Mouse (Mus musculus) naive thymus-derived CD4-positive, alpha-beta T cell, adult 2 months (primary cell): ENCODE measurements around the gene P3h2.

Experiments used
- DNase-seq: peaks from one replicate; pipeline ENCODE4 v3.0.0-alpha.2; 2011; ENCODE audit warnings: low read depth

Gene P3h2

DNA sequence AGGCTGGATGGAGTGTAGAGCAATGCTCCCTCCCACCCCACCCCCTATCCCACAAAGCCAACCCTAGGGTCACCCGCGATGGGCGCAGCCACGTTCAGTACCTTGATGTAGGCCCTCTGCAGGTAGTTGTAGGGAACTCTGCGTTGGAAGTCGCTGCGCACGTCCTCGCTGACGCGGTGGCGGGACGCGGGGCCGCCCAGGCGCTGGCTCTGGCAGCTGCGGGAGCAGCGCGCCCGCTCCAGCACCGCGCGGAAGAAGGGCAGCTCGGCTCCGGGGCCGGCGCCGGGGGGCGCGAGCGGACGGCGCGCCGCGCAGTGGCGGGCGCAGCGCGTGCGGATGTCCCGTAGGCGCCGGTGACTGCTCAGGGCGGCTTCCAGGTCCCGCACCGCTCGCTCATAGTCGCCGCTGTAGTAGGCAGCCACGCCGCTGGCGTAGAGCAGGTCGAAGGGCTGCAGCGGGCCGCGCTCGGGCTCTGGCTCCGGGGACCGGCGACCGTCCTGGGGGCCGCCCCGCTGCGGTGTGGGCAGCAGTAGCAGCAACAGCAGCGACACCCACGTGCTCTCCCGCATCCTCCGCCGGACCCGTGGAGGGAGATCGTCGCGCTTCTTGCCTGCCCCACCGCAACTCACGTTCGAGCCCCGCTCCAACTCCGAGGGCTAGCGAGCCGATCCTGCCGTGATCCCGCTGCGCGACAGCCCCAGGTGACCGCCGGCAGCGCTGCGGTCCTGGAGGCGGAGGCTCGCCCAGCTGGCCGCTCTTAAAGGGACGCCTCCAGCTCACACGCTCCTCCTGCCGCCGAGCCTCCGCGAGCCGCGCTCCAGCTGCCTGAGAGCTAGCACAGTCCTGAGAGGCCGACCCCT, at the start of gene P3h2:
Gene P3h2 (minus strand): TSS at position 670 of the 860 bp plus-strand sequence.
- no peak for DNase-seq

DNA sequence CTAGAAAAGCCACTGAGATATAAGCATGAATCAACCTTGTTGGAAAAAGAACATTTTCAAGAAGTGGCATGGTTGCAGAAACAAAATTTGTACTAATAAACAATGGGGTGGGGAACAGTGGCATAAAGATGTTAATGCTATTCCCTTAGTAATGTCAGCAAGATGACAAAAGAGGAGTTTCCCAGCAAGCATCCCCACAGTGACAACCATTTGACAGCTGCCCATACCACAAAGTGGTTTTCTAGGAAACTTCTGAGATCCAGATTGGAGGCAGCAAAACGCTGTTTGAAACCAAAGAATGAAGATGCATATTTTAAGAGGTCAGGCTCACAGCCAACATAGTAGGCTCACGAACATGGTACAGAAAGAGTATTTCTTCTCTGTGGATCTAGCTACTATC, 46.7 kb upstream of the P3h2 start:
- no peak for DNase-seq

DNA sequence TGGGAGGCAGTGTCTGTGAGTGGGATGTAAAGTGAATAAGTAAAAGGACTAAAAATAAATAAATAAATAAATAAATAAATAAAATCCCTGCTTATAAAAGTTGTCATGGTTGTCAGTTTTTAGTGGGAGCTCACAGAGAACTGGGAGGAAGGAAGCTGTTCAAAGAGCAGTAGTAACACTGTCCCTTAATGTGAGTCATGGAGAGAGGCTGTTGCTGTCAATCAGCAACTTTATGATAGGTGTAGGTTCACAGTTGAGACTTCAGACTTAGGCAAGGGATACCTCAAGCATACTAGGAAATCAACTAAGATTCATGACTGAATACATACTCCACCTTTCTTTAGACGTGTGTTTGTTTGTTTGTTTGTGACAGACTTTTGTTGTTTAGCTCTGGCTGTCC, 45.4 kb upstream of the P3h2 start:
- no peak for DNase-seq

DNA sequence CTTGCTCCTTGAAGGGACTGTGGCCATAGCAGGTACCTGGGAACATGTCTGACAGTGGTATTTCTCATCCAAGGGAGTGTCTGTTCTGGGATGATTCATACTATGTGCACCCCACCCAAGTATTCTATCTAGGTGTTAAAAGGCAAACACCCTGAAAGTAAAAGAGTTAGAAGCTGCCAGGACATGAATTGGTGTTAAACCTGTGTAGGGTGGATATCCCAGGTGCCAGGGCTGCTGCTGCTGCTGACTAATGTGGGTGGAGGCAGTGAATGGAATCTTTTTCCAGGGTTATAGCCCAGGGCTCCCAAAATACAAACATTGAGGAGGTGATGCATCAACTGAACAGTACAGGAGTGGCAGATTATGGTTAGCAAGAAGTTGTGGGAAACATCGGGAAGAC, 41.3 kb upstream of the P3h2 start:
- no peak for DNase-seq

DNA sequence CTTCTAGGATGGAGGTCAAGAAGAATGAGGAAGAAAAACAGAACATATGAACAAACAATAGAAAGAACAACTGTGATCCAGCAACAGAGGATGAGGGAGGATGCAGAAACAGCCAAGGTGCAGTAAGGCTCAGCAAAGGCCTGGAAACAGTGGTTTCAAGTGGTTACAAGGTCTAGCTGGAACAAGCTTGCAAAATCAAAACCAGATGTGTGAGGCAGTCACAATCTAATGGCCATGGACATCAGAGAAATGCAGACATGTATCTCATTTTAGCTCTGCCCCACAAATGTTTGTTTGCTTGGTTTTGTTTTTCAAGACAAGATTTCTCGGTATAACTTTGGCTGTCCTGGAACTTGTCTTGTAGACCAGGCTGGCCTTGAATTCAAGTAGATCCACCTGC, 25.5 kb upstream of the P3h2 start:
- no peak for DNase-seq

DNA sequence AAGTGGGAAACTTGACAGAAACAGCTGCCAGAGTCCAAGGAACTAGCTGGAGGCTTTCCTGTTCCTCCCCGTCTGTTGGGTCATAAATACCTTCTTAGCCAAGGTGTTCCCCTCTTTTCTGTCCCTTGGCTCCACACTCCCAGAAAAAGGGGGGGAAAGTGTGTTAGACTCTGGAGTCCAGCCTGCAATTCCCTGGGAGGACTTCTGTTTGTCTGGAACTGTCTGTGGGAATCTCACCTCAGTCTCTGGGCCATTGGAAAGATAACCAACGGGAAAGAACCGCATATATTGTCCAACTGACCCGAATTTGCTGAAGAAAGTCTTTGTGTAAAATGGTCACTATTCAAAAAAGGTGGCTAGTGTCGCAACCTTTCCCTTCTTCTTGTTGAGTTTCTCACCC, 1.0 kb upstream of the P3h2 start:
- DNase-seq = no peak

DNA sequence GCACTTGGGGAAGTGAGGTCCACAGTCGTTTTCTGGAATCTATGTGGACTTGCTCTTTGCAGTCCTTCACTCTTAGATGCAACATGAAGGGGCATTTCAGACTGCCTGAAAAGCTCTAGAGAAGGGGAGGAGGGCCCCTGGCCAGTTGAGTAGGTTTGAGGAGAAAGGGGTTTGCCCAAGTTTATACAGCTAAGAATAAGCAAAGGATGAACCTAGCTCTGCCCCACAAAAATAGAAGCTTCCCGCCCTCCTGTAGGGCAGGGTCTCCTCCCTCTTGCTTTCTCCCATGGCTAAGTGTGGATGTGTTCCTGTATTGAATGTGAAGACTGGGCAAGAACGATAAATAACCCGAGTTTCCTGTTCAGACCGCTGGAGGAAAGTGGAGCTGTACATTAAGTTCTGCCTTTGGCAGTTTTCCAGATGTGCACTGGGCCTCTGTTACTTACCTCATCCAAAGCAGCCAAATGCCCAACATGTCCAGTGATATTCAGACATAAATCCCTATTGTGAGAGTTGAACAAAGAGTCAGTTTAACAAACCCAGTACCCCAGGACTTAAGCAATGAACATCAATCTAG, 545 bp upstream of the P3h2 start:
- no peak for DNase-seq

DNA sequence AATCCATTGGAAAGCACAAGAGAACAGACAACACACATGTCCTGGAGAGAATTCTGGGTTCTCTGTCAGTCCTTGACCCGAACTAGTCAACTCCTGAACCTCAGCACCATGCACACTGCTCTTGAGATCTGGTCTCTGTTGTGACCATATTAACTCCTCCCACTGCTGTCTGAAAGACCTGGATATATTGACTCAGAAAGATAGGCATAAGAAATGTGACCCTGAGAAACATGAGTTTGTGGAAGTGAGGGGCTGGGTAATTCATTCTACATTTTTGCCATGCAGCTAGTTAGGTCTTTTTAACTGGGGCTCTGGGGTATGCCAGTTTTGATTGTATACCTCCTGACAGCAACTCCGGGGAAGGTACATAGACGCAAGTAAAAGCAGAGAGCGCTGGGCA, 1.3 kb downstream of the P3h2 start:
- no peak for DNase-seq

DNA sequence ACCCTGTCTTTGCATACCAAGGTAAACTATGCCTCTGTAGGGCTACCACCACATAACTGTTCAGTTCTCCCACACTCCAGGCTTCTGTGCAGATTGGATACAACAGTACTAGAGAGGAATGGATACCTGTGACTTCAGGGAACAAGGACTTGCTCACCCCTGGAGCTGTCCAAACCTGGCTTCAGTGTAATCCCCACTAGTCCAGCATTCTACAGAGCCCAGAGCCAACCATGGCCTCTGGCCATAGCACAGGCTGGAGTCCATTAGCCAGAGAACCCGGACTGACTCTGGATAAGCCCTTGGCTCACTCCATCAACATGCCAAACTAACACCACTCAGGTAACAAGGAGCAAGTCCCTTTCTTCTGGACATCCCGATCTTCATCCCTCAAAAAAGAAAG, 2.7 kb downstream of the P3h2 start:
- no peak for DNase-seq

DNA sequence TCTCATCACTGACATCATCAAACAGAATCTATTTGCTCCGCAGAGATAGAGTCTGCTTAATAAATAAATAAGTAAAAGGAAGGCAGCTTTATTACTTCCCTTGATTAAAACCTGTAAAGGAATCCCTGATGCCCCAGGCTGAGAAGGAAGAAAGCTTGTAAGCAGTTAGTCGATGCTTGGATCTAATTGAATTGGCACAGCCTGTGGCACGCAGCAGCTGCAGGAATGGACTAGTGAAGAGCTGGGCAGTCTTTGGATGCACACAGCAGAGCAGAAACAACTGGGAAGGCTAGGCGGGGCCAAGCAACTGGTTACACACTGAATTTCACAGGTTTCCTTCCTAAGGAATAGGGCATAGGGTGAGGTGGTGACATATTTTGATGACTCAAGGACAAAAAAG, 5.4 kb downstream of the P3h2 start:
- no peak for DNase-seq

DNA sequence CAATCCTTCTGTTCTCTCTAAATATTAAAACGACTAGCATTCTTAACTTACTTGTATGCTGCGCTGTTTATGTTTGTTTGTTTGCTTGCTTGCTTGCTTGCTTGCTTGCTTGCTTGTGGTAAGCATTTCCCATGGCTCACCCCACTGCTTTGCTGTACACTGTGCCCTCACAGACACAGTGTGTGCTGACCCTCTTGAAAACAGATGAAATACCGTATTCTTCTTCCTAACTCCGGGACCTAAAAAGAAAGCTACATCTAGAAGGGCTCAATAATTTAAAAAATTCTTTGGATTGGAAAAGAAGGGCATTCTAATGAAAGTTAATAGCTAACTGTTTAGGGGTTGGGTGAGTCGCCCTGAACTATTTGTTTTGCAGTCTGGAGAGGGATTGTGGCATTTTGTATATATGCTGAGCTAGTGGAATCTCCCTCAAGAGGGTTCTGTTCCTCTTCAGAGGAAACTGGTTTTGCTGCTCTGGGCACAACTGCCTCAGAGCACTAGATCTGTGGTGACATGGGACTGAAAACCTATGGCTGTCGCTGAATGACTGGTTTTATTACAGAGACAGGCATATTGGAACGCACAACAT, 9.8 kb downstream of the P3h2 start:
- no peak for DNase-seq

DNA sequence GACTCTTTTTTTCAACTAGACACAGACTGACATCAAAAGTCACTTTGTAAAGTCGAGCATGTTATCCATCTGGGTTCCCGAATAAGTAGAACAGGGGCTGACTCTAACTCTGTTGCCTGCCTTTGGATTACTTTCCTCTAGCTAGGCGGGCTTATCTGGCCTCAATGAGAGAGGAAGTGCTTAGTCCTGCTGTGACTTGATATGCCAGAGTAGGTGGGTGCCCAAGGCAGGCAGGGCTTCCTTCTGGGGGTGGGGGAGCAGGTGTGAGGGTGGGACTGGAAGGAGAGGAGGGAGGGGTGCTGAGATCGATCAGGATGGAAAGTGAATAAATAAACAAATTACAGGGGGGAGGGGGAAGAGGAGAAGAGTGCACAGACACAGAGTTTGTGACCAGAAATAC, 11.7 kb downstream of the P3h2 start:
- DNase-seq = no peak

DNA sequence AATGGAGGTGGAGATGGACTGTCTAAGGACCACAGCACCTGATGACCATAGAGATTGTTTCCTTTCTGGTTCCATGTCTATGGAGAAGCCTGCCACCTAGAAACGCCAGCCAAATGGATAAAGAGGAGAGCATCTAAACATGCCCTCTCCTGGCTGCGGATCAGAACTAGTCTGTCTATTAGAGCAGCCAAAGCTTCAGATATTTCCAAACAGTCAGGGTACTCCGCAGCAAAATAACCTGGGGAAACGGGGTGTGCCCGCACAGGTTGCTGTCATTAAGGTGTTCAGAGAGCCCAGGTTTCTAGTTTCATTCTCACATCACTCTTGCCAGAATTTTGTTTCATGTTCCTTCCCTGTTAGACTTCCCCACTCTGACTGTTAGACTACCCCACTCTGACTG, 16.6 kb downstream of the P3h2 start:
- DNase-seq = no peak

DNA sequence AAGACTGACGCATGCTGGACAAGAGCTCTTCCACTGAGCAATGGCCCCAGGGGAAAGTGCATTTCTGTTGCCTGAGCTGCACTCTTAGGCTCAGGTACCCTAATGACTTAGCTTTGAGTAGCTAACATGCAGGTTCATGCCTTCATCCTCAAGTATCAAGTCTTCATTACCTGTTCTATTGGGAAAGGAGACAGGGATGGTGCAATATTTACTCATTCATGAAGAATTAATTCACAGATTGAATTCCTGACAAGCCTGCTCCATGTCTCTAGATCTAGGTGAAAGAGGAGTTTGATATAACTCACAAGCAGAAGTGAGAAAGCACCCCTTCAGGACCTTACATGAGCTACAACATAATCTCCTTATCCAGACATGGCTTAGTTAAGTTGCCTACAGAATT, 17.3 kb downstream of the P3h2 start:
- no peak for DNase-seq

DNA sequence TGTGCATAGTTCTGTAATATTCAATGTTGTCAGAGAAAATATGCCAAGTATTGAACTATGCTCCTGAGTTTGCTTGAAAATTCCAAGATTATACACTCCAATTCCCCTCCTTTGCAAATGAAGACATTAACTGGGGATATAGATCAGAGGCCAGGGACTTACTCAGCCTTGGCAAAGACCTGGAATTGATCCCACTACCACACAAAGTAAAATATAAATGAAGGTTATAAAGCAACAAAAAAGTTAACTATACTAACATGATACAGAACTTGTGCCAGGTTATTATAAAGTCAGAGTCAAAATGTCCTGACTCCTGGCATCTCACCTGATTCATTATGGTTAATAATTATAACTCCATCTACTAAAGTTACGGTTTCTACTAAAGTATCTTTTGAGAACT, 18.6 kb downstream of the P3h2 start:
- DNase-seq = no peak

DNA sequence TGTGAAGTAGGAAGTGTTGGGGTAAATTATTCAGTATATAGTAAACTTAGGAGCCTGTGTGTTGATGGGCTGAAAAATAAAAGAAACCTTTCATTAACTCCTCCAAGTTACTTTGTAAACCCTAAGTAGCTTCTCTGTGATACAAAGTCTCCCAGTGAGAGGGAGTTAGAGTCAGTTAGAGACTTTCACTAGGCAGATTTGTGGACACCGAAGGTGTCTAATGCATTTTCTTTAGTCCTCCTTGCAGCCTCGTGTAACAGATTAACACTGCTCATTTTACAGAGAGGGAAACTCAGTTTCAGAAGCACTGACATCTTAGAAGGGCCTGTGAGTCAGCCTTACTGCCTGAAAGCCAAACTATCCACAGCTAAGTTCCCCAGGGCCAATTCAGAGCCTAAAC, 20.4 kb downstream of the P3h2 start:
- DNase-seq = no peak

DNA sequence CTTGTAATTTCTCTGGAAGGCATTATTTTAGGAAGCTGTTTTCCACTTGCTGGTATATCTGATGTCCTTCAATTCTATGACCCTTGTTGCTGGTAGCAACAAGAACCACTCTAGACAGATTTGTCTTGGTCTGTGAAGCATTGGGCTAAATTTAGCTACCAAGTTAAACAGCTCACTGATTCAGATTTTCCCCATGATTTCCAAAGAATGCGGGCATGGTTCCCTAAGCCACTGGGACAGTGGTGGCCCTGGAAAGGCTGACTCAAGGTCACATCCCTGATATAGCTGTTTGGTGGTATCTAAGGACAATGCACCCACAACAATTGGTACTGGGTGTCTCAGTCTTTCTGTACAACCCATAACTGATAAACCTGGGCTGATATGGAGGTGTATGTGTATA, 22.8 kb downstream of the P3h2 start:
- DNase-seq = no peak

DNA sequence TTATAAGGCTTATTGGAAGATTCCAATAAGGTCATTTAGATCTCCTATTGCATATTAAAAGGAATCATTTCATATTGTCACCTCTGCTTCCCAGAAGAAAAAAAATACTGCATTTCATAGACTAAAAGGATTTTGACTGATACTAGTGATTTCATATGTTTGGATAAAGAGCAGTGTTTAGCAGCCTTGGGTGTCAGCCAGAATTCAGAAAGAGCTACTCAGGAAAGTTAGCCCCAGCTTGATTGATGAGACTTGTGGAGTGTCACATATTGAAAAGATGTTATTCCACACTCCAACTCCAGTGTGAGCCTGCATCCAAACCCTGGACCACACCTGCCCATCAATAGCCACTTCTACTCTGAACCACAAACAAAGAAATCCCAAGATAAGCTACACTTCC, 23.2 kb downstream of the P3h2 start:
- no peak for DNase-seq

DNA sequence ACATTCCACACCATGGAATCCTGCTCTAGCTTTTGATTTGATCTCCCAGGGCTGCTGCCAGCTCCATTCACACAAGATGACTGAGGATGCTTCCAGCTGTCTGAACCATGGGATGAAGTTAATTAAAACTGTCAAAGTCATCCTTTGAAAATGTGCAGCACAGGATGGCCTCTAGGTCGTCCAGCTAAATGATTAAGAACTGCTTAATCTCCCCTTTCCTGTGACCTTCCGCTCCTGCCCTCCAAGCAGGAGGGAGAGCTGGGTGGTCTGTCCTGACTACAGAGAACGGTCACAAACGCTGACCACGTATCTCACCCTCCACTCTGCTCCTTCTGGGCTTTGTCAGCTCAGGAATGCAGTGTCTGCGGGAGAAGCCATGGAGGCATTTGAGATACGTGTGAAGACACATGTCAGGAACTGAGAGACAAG, 26.6 kb downstream of the P3h2 start:
- no peak for DNase-seq

DNA sequence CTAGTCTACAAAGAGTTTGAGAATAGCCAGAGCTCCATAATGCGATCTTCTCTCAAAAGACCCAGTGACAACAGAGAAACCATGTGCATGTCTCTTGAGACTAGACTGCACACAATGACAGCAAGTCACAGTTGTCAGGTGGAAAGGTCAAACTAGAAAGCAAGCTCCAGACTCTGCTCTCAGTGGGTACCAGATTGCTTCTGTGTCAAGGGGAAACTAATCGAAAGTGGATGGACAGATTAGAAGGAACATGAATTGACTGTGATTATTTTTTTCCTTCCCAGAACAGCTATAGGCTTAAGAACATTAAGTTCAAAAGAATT, 27.5 kb downstream of the P3h2 start:
- DNase-seq = no peak

DNA sequence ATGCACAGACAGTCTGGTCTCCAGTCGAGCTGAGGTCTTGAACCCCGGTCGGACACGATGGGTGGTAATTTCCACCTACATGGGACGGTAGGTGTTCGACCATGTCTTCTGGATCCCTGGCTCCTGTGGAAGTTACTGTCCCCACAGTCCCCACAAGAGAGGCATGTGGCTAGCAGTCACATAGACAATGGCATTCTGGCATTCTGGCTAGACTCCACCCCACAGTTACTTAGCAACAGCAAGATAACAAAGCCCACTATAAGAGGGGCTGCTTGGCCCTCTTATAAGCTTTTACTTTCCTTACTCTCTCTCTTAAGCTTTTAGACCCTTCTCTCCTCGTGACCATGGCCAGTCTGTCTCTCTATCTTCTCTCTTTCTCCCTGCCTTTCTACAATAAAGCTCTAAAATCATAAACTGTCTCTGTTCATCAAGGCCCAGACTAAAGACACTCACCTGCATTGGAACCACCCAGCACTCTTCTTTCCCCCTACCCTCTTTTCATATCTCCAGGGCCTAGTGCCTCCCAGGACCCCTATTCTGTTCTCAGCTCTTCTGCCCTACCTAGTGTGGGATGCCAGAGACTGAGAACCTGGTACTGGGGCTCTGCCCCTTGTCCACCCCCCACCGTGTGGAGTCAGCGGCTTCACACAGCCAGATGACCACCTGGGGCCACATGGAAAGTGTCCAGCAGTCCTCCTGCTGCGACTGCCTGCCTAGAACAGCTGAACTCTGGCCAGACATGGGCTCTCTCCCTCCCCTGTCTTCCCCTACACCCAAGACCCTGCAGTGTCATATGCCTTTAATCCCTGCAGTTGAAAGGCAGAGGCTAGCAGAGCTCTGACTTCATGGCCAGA, 28.1 kb downstream of the P3h2 start:
- DNase-seq = no peak

DNA sequence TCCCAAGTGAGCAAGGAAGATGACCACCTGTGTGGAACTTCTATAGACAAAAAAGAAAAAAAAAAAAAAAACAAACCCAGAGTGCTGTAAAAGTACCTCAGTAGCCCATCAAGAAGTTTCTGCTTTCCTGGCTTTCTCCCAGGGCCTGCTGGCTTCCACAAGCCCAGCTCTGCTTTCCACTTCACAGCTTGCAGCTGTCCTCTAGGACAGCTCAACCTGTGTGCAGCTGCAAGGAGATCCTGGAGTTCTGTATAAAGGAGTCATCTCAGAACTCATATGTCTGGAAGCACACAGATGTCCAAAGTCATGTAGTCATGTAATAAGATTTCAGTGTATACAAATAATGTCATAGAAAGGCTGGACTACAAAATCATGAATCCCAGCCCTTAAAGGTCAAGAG, 30.5 kb downstream of the P3h2 start:
- no peak for DNase-seq

DNA sequence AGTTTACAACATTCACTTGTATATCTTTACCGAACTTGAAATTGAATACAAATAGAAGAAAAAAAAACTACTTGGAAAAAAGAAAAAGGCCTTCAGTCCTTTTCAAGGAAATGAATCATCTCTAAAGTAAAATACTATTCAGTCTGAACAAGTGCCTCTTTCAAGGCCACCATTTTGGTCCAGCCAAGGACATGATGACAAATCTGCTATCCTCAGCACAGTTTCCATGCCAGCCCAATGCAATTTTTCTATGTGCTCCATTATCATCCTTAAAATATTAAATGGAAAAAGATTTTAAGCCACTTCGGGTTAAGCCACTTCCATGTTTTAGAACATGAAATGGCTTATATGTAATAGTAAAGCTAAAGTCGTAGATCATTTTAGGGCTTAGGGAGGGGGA, 35.2 kb downstream of the P3h2 start:
- no peak for DNase-seq
